Mouse (Mus musculus): ENCODE results near the gene Arhgef28.
"Not testable (repeated sequence)": the region's sequence is repeated elsewhere in the genome, so short reads cannot be mapped to it uniquely, and the experiment has no call there.

DNA sequence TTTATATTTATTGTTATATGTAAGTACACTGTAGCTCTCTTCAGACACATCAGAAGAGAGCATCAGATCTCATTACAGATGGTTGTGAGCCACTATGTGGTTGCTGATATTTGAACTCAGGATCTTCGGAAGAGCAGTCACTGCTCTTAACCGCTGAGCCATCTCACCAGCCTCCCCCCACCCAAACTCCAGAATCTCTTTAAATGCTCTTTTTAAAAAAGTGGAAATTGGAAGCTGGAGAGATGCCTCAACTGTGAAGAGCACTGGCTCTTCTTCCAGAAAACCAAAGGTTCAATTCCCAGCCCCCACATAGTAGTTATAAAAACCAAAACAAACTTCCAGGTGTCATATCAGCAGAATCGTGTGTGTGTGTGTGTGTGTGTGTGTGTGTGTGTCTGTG, 97.8 kb downstream of the Arhgef28 start:
- TF ChIP-seq CTCF (IDR thresholded peaks at IDR 0.05; ENCODE audit: low read depth, low read length); TAL1 (conservative IDR thresholded peaks at IDR 0.05; ENCODE audit: low read depth, low read length); GATA1 (IDR thresholded peaks at IDR 0.05; ENCODE audit: borderline replicate concordance, low read length); POLR2AphosphoS5 (IDR thresholded peaks at IDR 0.05; ENCODE audit: insufficient replicate concordance, low read depth, low read length): not testable (repeated sequence)
